Mouse (Mus musculus): ENCODE results near the gene Pdlim5. TPM values are rescaled to one million over a fixed set of nuclear protein-coding genes. Genes with fewer than 3 reads are reported as not detected.

Pdlim5 gene
- polyA plus RNA-seq, 1 experiment, result 14.3 TPM

DNA sequence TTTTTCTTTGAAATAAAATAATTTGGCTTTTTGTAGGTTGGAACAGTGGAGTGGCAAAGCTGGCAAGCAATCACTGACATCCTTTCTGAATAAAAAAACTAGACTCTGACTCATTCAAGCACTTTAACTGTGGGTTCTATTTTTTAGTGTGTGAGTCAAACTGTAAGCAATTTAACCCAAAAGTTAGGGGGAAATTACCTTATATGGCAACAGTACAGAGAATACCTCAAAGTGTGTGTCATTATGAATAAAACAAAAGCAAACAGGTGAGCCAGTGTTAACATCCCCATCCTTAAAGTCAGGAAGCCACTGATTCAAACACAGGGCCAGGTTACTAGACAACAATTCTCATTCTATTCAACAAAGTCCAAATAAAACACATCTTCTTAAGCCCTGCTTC, 36.5 kb downstream of the Pdlim5 start:
- TF ChIP-seq POLR2A (IDR thresholded peaks at IDR 0.05; ENCODE audit: borderline replicate concordance, extremely low read depth, insufficient read depth, insufficient read length, poor library complexity, severe bottlenecking) (no peak), CTCF (IDR thresholded peaks at IDR 0.05; ENCODE audit: borderline replicate concordance, extremely low read depth, insufficient read depth, insufficient read length) (no peak)
- DNase-seq (ENCODE audit: low read depth), result no peak

GRCm38 (mm10) chr3:142356661-142357060, 38.8 kb downstream of the Pdlim5 start:
- TF ChIP-seq POLR2A (IDR thresholded peaks at IDR 0.05; ENCODE audit: borderline replicate concordance, extremely low read depth, insufficient read depth, insufficient read length, poor library complexity, severe bottlenecking) (no peak), CTCF (IDR thresholded peaks at IDR 0.05; ENCODE audit: borderline replicate concordance, extremely low read depth, insufficient read depth, insufficient read length) (no peak)
- no peak for DNase-seq (ENCODE audit: low read depth)

DNA sequence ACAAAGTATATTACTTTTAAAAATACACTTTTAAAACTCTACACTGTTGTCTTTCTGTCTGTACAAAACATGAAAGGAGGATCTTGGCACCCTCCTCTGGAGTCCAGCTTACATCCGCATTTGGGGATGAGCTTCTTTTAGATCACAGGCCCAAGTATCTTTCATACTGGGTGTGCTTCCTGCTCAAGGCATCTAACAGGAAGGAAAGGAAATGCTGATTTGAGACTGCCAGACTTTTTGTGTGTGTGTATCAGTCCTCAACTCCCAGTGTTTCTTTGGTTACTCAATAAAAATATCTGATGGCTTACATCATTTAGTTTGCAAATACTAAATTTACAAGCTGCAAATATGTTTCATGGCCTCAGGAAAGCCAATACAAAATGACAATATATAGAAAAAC, 42.3 kb downstream of the Pdlim5 start:
- TF ChIP-seq CTCF (IDR thresholded peaks at IDR 0.05; ENCODE audit: borderline replicate concordance, extremely low read depth, insufficient read depth, insufficient read length) (no peak), POLR2A (IDR thresholded peaks at IDR 0.05; ENCODE audit: borderline replicate concordance, extremely low read depth, insufficient read depth, insufficient read length, poor library complexity, severe bottlenecking) (no peak)
- no peak for DNase-seq (ENCODE audit: low read depth)

DNA sequence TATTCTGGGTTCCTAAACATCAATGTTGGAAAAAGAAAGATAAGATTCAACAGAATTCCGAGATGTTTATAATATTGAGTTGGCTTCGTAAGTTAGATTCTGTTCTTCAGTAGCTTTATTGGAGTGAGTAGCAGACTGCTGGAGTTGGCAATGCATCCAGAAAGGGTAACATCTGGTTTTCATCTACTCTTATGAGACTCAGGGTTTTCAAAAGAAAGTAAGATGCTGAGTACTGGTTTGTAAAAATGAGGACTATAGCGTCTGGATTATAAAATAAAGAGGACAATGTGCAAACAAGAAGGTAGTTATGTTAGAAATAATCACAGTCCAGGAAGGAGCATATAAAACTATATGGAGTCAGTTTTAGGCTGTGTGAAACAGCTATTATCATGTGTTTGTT, 45.0 kb downstream of the Pdlim5 start:
- no peak for DNase-seq (ENCODE audit: low read depth)
- TF ChIP-seq POLR2A (IDR thresholded peaks at IDR 0.05; ENCODE audit: borderline replicate concordance, extremely low read depth, insufficient read depth, insufficient read length, poor library complexity, severe bottlenecking), result no peak
- no peak for TF ChIP-seq CTCF (IDR thresholded peaks at IDR 0.05; ENCODE audit: borderline replicate concordance, extremely low read depth, insufficient read depth, insufficient read length)

- TF ChIP-seq POLR2A (IDR thresholded peaks at IDR 0.05; ENCODE audit: borderline replicate concordance, extremely low read depth, insufficient read depth, insufficient read length, poor library complexity, severe bottlenecking) (no peak), CTCF (IDR thresholded peaks at IDR 0.05; ENCODE audit: borderline replicate concordance, extremely low read depth, insufficient read depth, insufficient read length) (no peak)
These were observed 46.5 kb downstream of the Pdlim5 start for GRCm38 (mm10) chr3:142348816-142349631.

DNA sequence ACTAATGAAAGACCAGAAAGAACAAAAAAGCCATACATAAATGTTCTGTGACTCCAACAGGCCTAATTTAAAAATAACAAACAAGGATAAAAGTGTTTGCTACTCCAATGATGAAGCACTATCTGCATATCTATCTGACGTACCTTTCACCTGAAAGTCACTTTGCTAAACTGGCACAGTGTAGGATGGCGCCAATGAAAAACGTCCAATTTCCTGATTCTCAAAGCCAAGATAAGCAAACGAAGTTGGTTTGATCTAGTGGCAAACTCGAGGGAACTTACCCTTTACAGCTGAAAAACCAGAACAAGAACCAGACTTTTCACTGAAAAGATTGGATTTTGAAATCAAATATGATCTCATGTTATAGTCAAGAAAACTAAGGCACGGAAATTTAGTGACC, 49.2 kb downstream of the Pdlim5 start:
- DNase-seq (ENCODE audit: low read depth), result no peak
- TF ChIP-seq POLR2A (IDR thresholded peaks at IDR 0.05; ENCODE audit: borderline replicate concordance, extremely low read depth, insufficient read depth, insufficient read length, poor library complexity, severe bottlenecking) (no peak), CTCF (IDR thresholded peaks at IDR 0.05; ENCODE audit: borderline replicate concordance, extremely low read depth, insufficient read depth, insufficient read length) (no peak)

More at GRCm38 (mm10) chr3:142348816-142349631, 46.5 kb downstream of the Pdlim5 start:
- DNase-seq (ENCODE audit: low read depth), result no peak

DNA sequence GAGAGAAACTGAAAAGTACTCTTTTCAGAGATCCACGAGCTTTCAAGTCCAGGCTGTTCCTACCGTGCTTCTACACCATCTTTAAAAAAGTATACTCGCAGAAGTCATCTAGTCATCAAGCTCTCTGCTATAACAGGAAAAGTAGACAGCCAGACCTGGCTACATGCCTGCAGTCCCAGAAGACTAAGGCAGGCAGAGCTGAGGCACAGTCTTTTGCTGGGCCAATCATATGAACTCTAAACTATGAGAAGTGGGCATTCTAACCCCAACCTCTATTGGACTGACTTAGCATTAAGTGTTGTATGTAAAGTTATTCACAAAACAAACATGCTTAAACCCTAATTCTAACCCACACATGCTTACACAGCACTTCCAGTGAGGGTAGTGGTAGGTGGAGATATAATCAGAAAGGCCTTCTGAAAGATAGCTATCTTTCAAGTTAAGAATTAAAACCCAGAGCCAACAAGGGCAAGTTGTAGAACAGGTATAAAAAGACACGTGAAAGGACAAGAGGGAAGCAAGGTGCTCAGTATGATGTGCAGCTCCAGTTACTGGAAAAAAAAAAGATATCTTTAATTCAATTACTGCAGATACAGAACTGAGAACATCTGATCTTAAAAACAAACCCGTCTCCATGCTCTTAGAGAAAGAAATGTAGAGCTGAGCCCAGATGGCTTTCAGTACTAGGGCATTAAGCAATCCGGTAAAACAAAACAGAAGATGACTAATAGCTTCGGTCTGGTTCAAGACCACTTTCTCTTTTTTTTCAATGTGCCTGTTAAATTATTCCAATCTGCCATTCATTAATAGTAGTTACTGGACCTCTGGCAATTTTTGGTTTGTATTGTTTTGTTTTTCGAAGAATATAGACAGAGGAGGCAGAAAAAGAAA, 50.0 kb downstream of the Pdlim5 start:
- TF ChIP-seq POLR2A (IDR thresholded peaks at IDR 0.05; ENCODE audit: borderline replicate concordance, extremely low read depth, insufficient read depth, insufficient read length, poor library complexity, severe bottlenecking), result no peak
- TF ChIP-seq CTCF (IDR thresholded peaks at IDR 0.05; ENCODE audit: borderline replicate concordance, extremely low read depth, insufficient read depth, insufficient read length), result no peak
- no peak for DNase-seq (ENCODE audit: low read depth)

GRCm38 (mm10) chr3:142343786-142344185, 51.7 kb downstream of the Pdlim5 start:
- no peak for DNase-seq (ENCODE audit: low read depth)
- TF ChIP-seq CTCF (IDR thresholded peaks at IDR 0.05; ENCODE audit: borderline replicate concordance, extremely low read depth, insufficient read depth, insufficient read length) (no peak), POLR2A (IDR thresholded peaks at IDR 0.05; ENCODE audit: borderline replicate concordance, extremely low read depth, insufficient read depth, insufficient read length, poor library complexity, severe bottlenecking) (no peak)

DNA sequence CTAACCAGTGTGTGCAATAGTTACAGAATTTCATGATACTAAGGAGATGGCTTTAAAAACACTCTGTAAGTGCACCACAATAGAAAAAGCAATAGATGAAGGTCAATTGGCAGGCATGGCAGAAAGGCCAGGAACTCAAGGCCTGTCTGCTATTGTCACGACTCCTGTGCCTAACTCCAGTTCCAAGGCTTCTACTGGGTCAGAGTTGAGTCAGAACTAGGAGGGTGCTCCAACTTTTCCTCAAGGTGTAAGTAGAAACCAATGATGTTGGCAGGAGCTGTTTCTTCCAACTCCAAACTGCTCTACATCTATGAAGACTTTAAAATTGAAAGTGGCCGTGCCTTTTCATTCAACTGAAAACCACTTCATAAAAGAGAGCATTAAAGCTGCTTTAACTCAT, 54.8 kb downstream of the Pdlim5 start:
- DNase-seq (ENCODE audit: low read depth), result no peak
- TF ChIP-seq POLR2A (IDR thresholded peaks at IDR 0.05; ENCODE audit: borderline replicate concordance, extremely low read depth, insufficient read depth, insufficient read length, poor library complexity, severe bottlenecking) (no peak), CTCF (IDR thresholded peaks at IDR 0.05; ENCODE audit: borderline replicate concordance, extremely low read depth, insufficient read depth, insufficient read length) (no peak)

- TF ChIP-seq POLR2A (IDR thresholded peaks at IDR 0.05; ENCODE audit: borderline replicate concordance, extremely low read depth, insufficient read depth, insufficient read length, poor library complexity, severe bottlenecking), result no peak
- no peak for TF ChIP-seq CTCF (IDR thresholded peaks at IDR 0.05; ENCODE audit: borderline replicate concordance, extremely low read depth, insufficient read depth, insufficient read length)
- DNase-seq (ENCODE audit: low read depth), result no peak
These were observed 55.9 kb downstream of the Pdlim5 start for GRCm38 (mm10) chr3:142339440-142340251.

DNA sequence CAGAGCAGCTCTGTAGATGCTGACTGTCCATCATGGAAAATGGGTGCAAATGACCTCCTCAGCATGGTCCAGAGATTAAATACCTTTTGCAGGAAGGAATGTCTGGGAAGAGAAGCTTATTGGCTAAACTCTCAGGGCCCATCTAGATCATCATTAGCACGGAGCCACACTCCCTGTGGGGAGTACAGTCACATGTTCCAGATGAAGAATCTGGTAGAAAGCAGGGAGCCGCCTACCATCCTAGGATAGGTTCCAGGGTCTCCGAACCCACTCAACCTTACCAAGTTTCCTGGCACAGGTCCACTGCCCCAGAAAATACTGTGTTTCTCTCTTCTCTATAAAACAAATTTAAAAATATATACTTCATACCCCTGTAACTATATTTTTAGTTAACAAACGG, 57.4 kb downstream of the Pdlim5 start:
- no peak for DNase-seq (ENCODE audit: low read depth)

More for the DNA sequence above, 57.4 kb downstream of the Pdlim5 start:
- TF ChIP-seq CTCF (IDR thresholded peaks at IDR 0.05; ENCODE audit: borderline replicate concordance, extremely low read depth, insufficient read depth, insufficient read length) (no peak), POLR2A (IDR thresholded peaks at IDR 0.05; ENCODE audit: borderline replicate concordance, extremely low read depth, insufficient read depth, insufficient read length, poor library complexity, severe bottlenecking) (no peak)

Data from brain, embryonic 14.5 days (tissue).